Mouse (Mus musculus) forebrain, embryonic 14.5 days (tissue): ENCODE data around the gene Tshz3. TPM values are rescaled to one million over a fixed set of nuclear protein-coding genes. Genes with fewer than 3 reads are reported as not detected.

Experiments
- ATAC-seq: fragments of 200-750 bp; cut with Nextera tagmentation; 2 replicates; pipeline ENCODE4 v1.8.0; 2017; ENCODE audit warnings: mild to moderate bottlenecking, moderate library complexity
- DNase-seq: peaks from one replicate; pipeline ENCODE4 v3.0.0-alpha.2; 2015; ENCODE audit warnings: low spot score
- H3K27ac ChIP-seq: fragments of 300-500 bp; sonication (generic); 2 replicates; pipeline ENCODE4 v1.5.1; 2014; ENCODE audit warnings: low read depth, mild to moderate bottlenecking, control low read depth, low read length, moderate library complexity
- H3K27me3 ChIP-seq: fragments of 300-500 bp; sonication (generic); replicated peaks from 2 replicates; pipeline ENCODE4 v1.6.1; 2014; ENCODE audit warnings: low read length, control low read depth, mixed read lengths; ENCODE audit not compliant: control insufficient read depth, insufficient read depth
- H3K36me3 ChIP-seq: fragments of 300-500 bp; sonication (generic); 2 replicates; pipeline ENCODE4 v1.6.1; 2014; ENCODE audit warnings: low read length, control low read depth; ENCODE audit not compliant: control insufficient read depth, insufficient read depth
- H3K4me1 ChIP-seq: fragments of 300-500 bp; sonication (generic); 2 replicates; pipeline ENCODE4 v1.6.1; 2014; ENCODE audit warnings: antibody characterized with exemption, low read length, control low read depth; ENCODE audit not compliant: control insufficient read depth, insufficient read depth
- H3K4me2 ChIP-seq: fragments of 300-500 bp; sonication (generic); 2 replicates; pipeline ENCODE4 v1.6.1; 2014; ENCODE audit warnings: mild to moderate bottlenecking, control low read depth, low read length
- H3K4me3 ChIP-seq: fragments of 300-500 bp; sonication (generic); 2 replicates; pipeline ENCODE4 v1.5.1; 2014; ENCODE audit warnings: low read depth, low read length, control low read depth
- H3K9ac ChIP-seq: fragments of 300-500 bp; sonication (generic); 2 replicates; pipeline ENCODE4 v1.6.1; 2014; ENCODE audit warnings: mild to moderate bottlenecking, low read length, control low read depth, moderate library complexity
- H3K9me3 ChIP-seq: fragments of 300-500 bp; sonication (generic); replicated peaks from 2 replicates; pipeline ENCODE4 v1.6.1; 2016; ENCODE audit warnings: low read length, control low read depth, mixed read lengths; ENCODE audit not compliant: control insufficient read depth
- WGBS: fragments of 180-500 bp; shearing (Covaris S2); extraction: QIAGEN DNeasy Blood & Tissue Kit; methylation state at CpG from one replicate; pipeline ENCODE4 v1.1.7; 2014; 5-methylcytosine and 5-hydroxymethylcytosine counted together
- polyA plus RNA-seq: library from polyadenylated mRNA; unstranded; fragments of >200 nt; fragmentation: Nextera tagmentation; extraction: Ambion mirVana; gene quantifications from 2 replicates; pipeline ENCODE4 v1.2.1, GENCODE M21; 2014

Gene Tshz3
- polyA plus RNA-seq, 1 experiment from 2014 or later: 10.3 TPM

GRCm38 (mm10) chr7:36693081-36693480 lies 4.8 kb upstream of the Tshz3 start:
- DNase-seq: no peak
- Histone ChIP-seq H3K36me3 (no peaks in the 10 kb centered on the region), H3K27ac (no peak overlapping the region), H3K9me3 (no peaks in the 10 kb centered on the region), H3K9ac (no peak overlapping the region), H3K4me1 (peaks cover 3% of the 10 kb centered on the region; the same call in 1 of the 2 replicates), H3K27me3 (peaks cover 52% of the 10 kb centered on the region), H3K4me2 (no peak overlapping the region), H3K4me3 (no peak overlapping the region)
- no peak for ATAC-seq
- WGBS: 22% methylated on average over 3 of the region's 3 CpGs

- H3K4me1 ChIP-seq: peaks cover 6% of the 10 kb centered on the region
- peak overlapping the region; percentile 95 for H3K4me2 ChIP-seq
- H3K4me3 ChIP-seq: peak overlapping the region; percentile 80; the same call in 1 of the 2 replicates
- H3K36me3 ChIP-seq: no peaks in the 10 kb centered on the region
- H3K9me3 ChIP-seq: no peaks in the 10 kb centered on the region
- no peak overlapping the region for H3K27ac ChIP-seq
- peaks cover 52% of the 10 kb centered on the region for H3K27me3 ChIP-seq
- WGBS: 17% methylated on average over 7 of the region's 7 CpGs
- DNase-seq (no peak), ATAC-seq (no peak)
- no peak overlapping the region for H3K9ac ChIP-seq
Measured at GRCm38 (mm10) chr7:36694642-36695191, 3.2 kb upstream of the Tshz3 start.

GRCm38 (mm10) chr7:36695276-36695675 lies 2.6 kb upstream of the Tshz3 start:
- Histone ChIP-seq H3K36me3 (no peaks in the 10 kb centered on the region), H3K4me3 (peak overlapping the region; percentile 80), H3K27me3 (peaks cover 47% of the 10 kb centered on the region), H3K9me3 (no peaks in the 10 kb centered on the region), H3K9ac (peak overlapping the region; percentile 81), H3K27ac (no peak overlapping the region), H3K4me1 (peaks cover 8% of the 10 kb centered on the region), H3K4me2 (peak overlapping the region; percentile 95)
- ATAC-seq (no peak), DNase-seq (no peak)
- WGBS: under 1% methylated on average over 25 of the region's 25 CpGs

GRCm38 (mm10) chr7:36695791-36696241 lies 2.1 kb upstream of the Tshz3 start:
- ATAC-seq (no peak), DNase-seq (no peak)
- under 1% methylated on average over 42 of the region's 42 CpGs for WGBS
- Histone ChIP-seq H3K36me3 (no peaks in the 10 kb centered on the region), H3K4me2 (peak overlapping the region; percentile 95), H3K27me3 (peaks cover 42% of the 10 kb centered on the region), H3K4me1 (peaks cover 8% of the 10 kb centered on the region), H3K27ac (no peak overlapping the region), H3K9ac (peak overlapping the region; percentile 81), H3K9me3 (no peaks in the 10 kb centered on the region), H3K4me3 (peak overlapping the region; percentile 80)

- Histone ChIP-seq H3K4me2 (peak overlapping the region; percentile 95), H3K9me3 (no peaks in the 10 kb centered on the region), H3K4me1 (peaks cover 10% of the 10 kb centered on the region), H3K27ac (peak overlapping the region; percentile 87), H3K36me3 (no peaks in the 10 kb centered on the region), H3K4me3 (peak overlapping the region; percentile 80), H3K9ac (peak overlapping the region; percentile 81), H3K27me3 (peaks cover 39% of the 10 kb centered on the region)
- ATAC-seq (peak; percentile 45), DNase-seq (peak; percentile 83)
- under 1% methylated on average over 56 of the region's 62 CpGs for WGBS
Measured at GRCm38 (mm10) chr7:36696406-36697117, 1.4 kb upstream of the Tshz3 start.

- Histone ChIP-seq H3K36me3 (no peaks in the 10 kb centered on the region), H3K9me3 (no peaks in the 10 kb centered on the region), H3K4me1 (peaks cover 10% of the 10 kb centered on the region), H3K4me2 (peak overlapping the region; percentile 95), H3K4me3 (peak overlapping the region; percentile 80), H3K27ac (peak overlapping the region; percentile 87), H3K27me3 (peaks cover 33% of the 10 kb centered on the region), H3K9ac (peak overlapping the region; percentile 81)
- DNase-seq (peak; percentile 64), ATAC-seq (peak; percentile 65)
- 0% methylated on average over 30 of the region's 62 CpGs for WGBS
Measured at GRCm38 (mm10) chr7:36697118-36697855, 631 bp upstream of the Tshz3 start.

GRCm38 (mm10) chr7:36698589-36698946 lies 650 bp downstream of the Tshz3 start:
- DNase-seq (no peak), ATAC-seq (no peak)
- WGBS: 0% methylated on average over 16 of the region's 16 CpGs

GRCm38 (mm10) chr7:36699001-36699987 lies 1.4 kb downstream of the Tshz3 start:
- no peak for ATAC-seq
- peak overlapping the region; percentile 95 for H3K4me2 ChIP-seq
- peak overlapping the region; percentile 81 for H3K9ac ChIP-seq
- H3K27ac ChIP-seq: no peak overlapping the region
- 9% methylated on average over 18 of the region's 18 CpGs for WGBS
- peaks cover 14% of the 10 kb centered on the region for H3K27me3 ChIP-seq
- H3K4me3 ChIP-seq: peak overlapping the region; percentile 80
- H3K4me1 ChIP-seq: peaks cover 10% of the 10 kb centered on the region
- no peak for DNase-seq
- no peaks in the 10 kb centered on the region for H3K9me3 ChIP-seq
- H3K36me3 ChIP-seq: no peaks in the 10 kb centered on the region

More at GRCm38 (mm10) chr7:36698589-36698946, 650 bp downstream of the Tshz3 start:
- peak overlapping the region; percentile 80 for H3K4me3 ChIP-seq
- H3K36me3 ChIP-seq: no peaks in the 10 kb centered on the region
- H3K4me1 ChIP-seq: peaks cover 10% of the 10 kb centered on the region
- H3K9me3 ChIP-seq: no peaks in the 10 kb centered on the region
- H3K27me3 ChIP-seq: peaks cover 21% of the 10 kb centered on the region
- peak overlapping the region; percentile 87 for H3K27ac ChIP-seq
- peak overlapping the region; percentile 81 for H3K9ac ChIP-seq
- H3K4me2 ChIP-seq: peak overlapping the region; percentile 95
